Mouse (Mus musculus) embryonic facial prominence, embryonic 12.5 days (tissue): ENCODE data around the gene Sstr5. TPM values are rescaled to one million over a fixed set of nuclear protein-coding genes. Genes with fewer than 3 reads are reported as not detected.
A peak's percentile ranks its signal among the peaks of the same experiment; 100 is the strongest.

Source experiments
- ATAC-seq: fragments of 200-750 bp; cut with Nextera tagmentation; 2 replicates; pipeline ENCODE4 v1.8.0; 2017; ENCODE audit not compliant: insufficient number of reproducible peaks, insufficient read depth, low FRiP score, low TSS enrichment
- H3K27ac ChIP-seq: fragments of 300-500 bp; sonication (generic); 2 replicates; pipeline ENCODE4 v1.5.1; 2016; ENCODE audit warnings: mild to moderate bottlenecking
- H3K27me3 ChIP-seq: fragments of 300-500 bp; sonication (generic); 2 replicates; pipeline ENCODE4 v1.6.1; 2016; ENCODE audit warnings: mild to moderate bottlenecking, moderate library complexity
- H3K36me3 ChIP-seq: fragments of 300-500 bp; sonication (generic); 2 replicates; pipeline ENCODE4 v1.6.1; 2016; ENCODE audit warnings: mild to moderate bottlenecking
- H3K4me1 ChIP-seq: fragments of 300-500 bp; sonication (generic); 2 replicates; pipeline ENCODE4 v1.6.1; 2016
- H3K4me2 ChIP-seq: fragments of 300-500 bp; sonication (generic); replicated peaks from 2 replicates; pipeline ENCODE4 v1.6.1; 2016; ENCODE audit warnings: mild to moderate bottlenecking, moderate library complexity
- H3K4me3 ChIP-seq: fragments of 300-500 bp; sonication (generic); 2 replicates; pipeline ENCODE4 v1.5.1; 2016; ENCODE audit warnings: mild to moderate bottlenecking
- H3K9ac ChIP-seq: fragments of 300-500 bp; sonication (generic); 2 replicates; pipeline ENCODE4 v1.6.1; 2016; ENCODE audit warnings: mild to moderate bottlenecking, moderate library complexity
- H3K9me3 ChIP-seq: fragments of 300-500 bp; sonication (generic); 2 replicates; pipeline ENCODE4 v1.6.1; 2016; ENCODE audit warnings: mild to moderate bottlenecking, moderate library complexity
- WGBS: fragments of 180-500 bp; shearing (Covaris S2); methylation state at CpG from one replicate; pipeline ENCODE4 v1.1.7; 2016; 5-methylcytosine and 5-hydroxymethylcytosine counted together
- polyA plus RNA-seq: library from polyadenylated mRNA; unstranded; fragments of >200 nt; fragmentation: Nextera tagmentation; extraction: Ambion mirVana; gene quantifications from 2 replicates; pipeline ENCODE4 v1.2.1, GENCODE M21; 2016

Sstr5 gene
- polyA plus RNA-seq, 1 experiment from 2014 or later, result 0.47 TPM

- Histone ChIP-seq H3K27ac (no peak overlapping the region), H3K9me3 (0 out of 2 replicates have a peak, but pooled peaks cover 5% of the 10 kb centered on the region), H3K4me2 (no peak overlapping the region), H3K27me3 (peaks cover 6% of the 10 kb centered on the region; the same call in 1 of the 2 replicates), H3K9ac (no peak overlapping the region), H3K4me1 (no peaks in the 10 kb centered on the region), H3K4me3 (no peak overlapping the region), H3K36me3 (no peaks in the 10 kb centered on the region)
- ATAC-seq, result 0 out of 2 replicates have a peak, but pooled peaks have one; percentile 18
- WGBS, result 71% methylated on average over 10 of the region's 10 CpGs
Measured at GRCm38 (mm10) chr17:25510074-25510830, 13.2 kb upstream of the Sstr5 start.

- Histone ChIP-seq H3K9me3 (0 out of 2 replicates have a peak, but pooled peaks cover under 1% of the 10 kb centered on the region), H3K4me2 (no peak overlapping the region), H3K4me1 (no peaks in the 10 kb centered on the region), H3K4me3 (no peak overlapping the region), H3K36me3 (no peaks in the 10 kb centered on the region), H3K27me3 (peaks cover 6% of the 10 kb centered on the region; the same call in 1 of the 2 replicates), H3K9ac (no peak overlapping the region), H3K27ac (no peak overlapping the region)
- ATAC-seq, result no peak
- 62% methylated on average over 7 of the region's 7 CpGs for WGBS
Measured at GRCm38 (mm10) chr17:25508860-25509577, 11.9 kb upstream of the Sstr5 start.

- no peak for ATAC-seq
- H3K4me3 ChIP-seq, result no peak overlapping the region
- H3K27ac ChIP-seq, result no peak overlapping the region
- H3K4me2 ChIP-seq, result no peak overlapping the region
- H3K9ac ChIP-seq, result no peak overlapping the region
- no peaks in the 10 kb centered on the region for H3K36me3 ChIP-seq
- H3K27me3 ChIP-seq, result peaks cover 6% of the 10 kb centered on the region; the same call in 1 of the 2 replicates
- H3K9me3 ChIP-seq, result no peaks in the 10 kb centered on the region
- H3K4me1 ChIP-seq, result no peaks in the 10 kb centered on the region
- WGBS, result 15% methylated on average over 3 of the region's 3 CpGs
Measured at GRCm38 (mm10) chr17:25507799-25508198, 10.7 kb upstream of the Sstr5 start.

- Histone ChIP-seq H3K4me2 (no peak overlapping the region), H3K27ac (no peak overlapping the region), H3K9ac (no peak overlapping the region), H3K4me1 (no peaks in the 10 kb centered on the region), H3K9me3 (no peaks in the 10 kb centered on the region), H3K27me3 (peaks cover 17% of the 10 kb centered on the region), H3K36me3 (no peaks in the 10 kb centered on the region), H3K4me3 (no peak overlapping the region)
- 68% methylated on average over 4 of the region's 4 CpGs for WGBS
- no peak for ATAC-seq
Measured at GRCm38 (mm10) chr17:25502599-25502998, 5.5 kb upstream of the Sstr5 start.

- Histone ChIP-seq H3K27ac (no peak overlapping the region), H3K36me3 (no peaks in the 10 kb centered on the region), H3K27me3 (0 out of 2 replicates have a peak, but pooled peaks cover 2% of the 10 kb centered on the region), H3K4me2 (no peak overlapping the region), H3K9ac (no peak overlapping the region), H3K4me3 (no peak overlapping the region), H3K4me1 (no peaks in the 10 kb centered on the region), H3K9me3 (no peaks in the 10 kb centered on the region)
- 91% methylated on average over 6 of the region's 6 CpGs for WGBS
- ATAC-seq, result no peak
Measured at GRCm38 (mm10) chr17:25482092-25482491, 15.0 kb downstream of the Sstr5 start.

GRCm38 (mm10) chr17:25480820-25481219, 16.3 kb downstream of the Sstr5 start:
- no peak overlapping the region for H3K4me2 ChIP-seq
- H3K4me1 ChIP-seq, result 0 out of 2 replicates have a peak, but pooled peaks cover 2% of the 10 kb centered on the region
- no peaks in the 10 kb centered on the region for H3K9me3 ChIP-seq
- H3K4me3 ChIP-seq, result no peak overlapping the region
- H3K36me3 ChIP-seq, result no peaks in the 10 kb centered on the region
- 62% methylated on average over 4 of the region's 4 CpGs for WGBS
- no peak for ATAC-seq
- H3K27ac ChIP-seq, result no peak overlapping the region
- H3K27me3 ChIP-seq, result 0 out of 2 replicates have a peak, but pooled peaks cover 2% of the 10 kb centered on the region
- H3K9ac ChIP-seq, result no peak overlapping the region

- no peak overlapping the region for H3K27ac ChIP-seq
- H3K36me3 ChIP-seq, result no peaks in the 10 kb centered on the region
- 49% methylated on average over 8 of the region's 8 CpGs for WGBS
- ATAC-seq, result no peak
- H3K9ac ChIP-seq, result no peak overlapping the region
- H3K27me3 ChIP-seq, result peaks cover 6% of the 10 kb centered on the region
- no peaks in the 10 kb centered on the region for H3K9me3 ChIP-seq
- H3K4me3 ChIP-seq, result no peak overlapping the region
- H3K4me1 ChIP-seq, result 0 out of 2 replicates have a peak, but pooled peaks cover 2% of the 10 kb centered on the region
- no peak overlapping the region for H3K4me2 ChIP-seq
Measured at GRCm38 (mm10) chr17:25480152-25480551, 16.9 kb downstream of the Sstr5 start.

GRCm38 (mm10) chr17:25475946-25476744, 20.9 kb downstream of the Sstr5 start:
- Histone ChIP-seq H3K9ac (no peak overlapping the region), H3K27ac (no peak overlapping the region), H3K4me2 (no peak overlapping the region), H3K9me3 (no peaks in the 10 kb centered on the region), H3K36me3 (no peaks in the 10 kb centered on the region), H3K4me3 (no peak overlapping the region), H3K4me1 (peaks cover 8% of the 10 kb centered on the region), H3K27me3 (peaks cover 34% of the 10 kb centered on the region)
- no peak for ATAC-seq
- WGBS, result 40% methylated on average over 19 of the region's 19 CpGs

GRCm38 (mm10) chr17:25474330-25475077, 22.6 kb downstream of the Sstr5 start:
- H3K27me3 ChIP-seq, result peaks cover 39% of the 10 kb centered on the region
- H3K9me3 ChIP-seq, result no peaks in the 10 kb centered on the region
- ATAC-seq, result peak; percentile 53; the same call in 1 of the 2 replicates

GRCm38 (mm10) chr17:25472044-25472443, 25.0 kb downstream of the Sstr5 start:
- Histone ChIP-seq H3K27ac (no peak overlapping the region), H3K27me3 (peaks cover 39% of the 10 kb centered on the region), H3K4me3 (no peak overlapping the region), H3K9me3 (no peaks in the 10 kb centered on the region), H3K4me2 (no peak overlapping the region), H3K36me3 (no peaks in the 10 kb centered on the region), H3K4me1 (peaks cover 8% of the 10 kb centered on the region), H3K9ac (no peak overlapping the region)
- no peak for ATAC-seq
- 58% methylated on average over 14 of the region's 14 CpGs for WGBS

More at GRCm38 (mm10) chr17:25474330-25475077, 22.6 kb downstream of the Sstr5 start:
- peaks cover 8% of the 10 kb centered on the region for H3K4me1 ChIP-seq
- H3K4me3 ChIP-seq, result peak overlapping the region; percentile 38
- H3K27ac ChIP-seq, result no peak overlapping the region
- H3K9ac ChIP-seq, result peak overlapping the region; percentile 49
- WGBS, result under 1% methylated on average over 38 of the region's 38 CpGs
- H3K4me2 ChIP-seq, result peak overlapping the region; percentile 81
- H3K36me3 ChIP-seq, result no peaks in the 10 kb centered on the region

- ATAC-seq, result no peak
- no peaks in the 10 kb centered on the region for H3K36me3 ChIP-seq
- WGBS, result 60% methylated on average over 8 of the region's 8 CpGs
- peaks cover 8% of the 10 kb centered on the region for H3K4me1 ChIP-seq
- H3K27ac ChIP-seq, result no peak overlapping the region
- peaks cover 39% of the 10 kb centered on the region for H3K27me3 ChIP-seq
- no peak overlapping the region for H3K9ac ChIP-seq
- no peak overlapping the region for H3K4me3 ChIP-seq
- no peaks in the 10 kb centered on the region for H3K9me3 ChIP-seq
- no peak overlapping the region for H3K4me2 ChIP-seq
Measured at GRCm38 (mm10) chr17:25471418-25471817, 25.7 kb downstream of the Sstr5 start.
